Mouse (Mus musculus) liver, embryonic 14.5 days (tissue): ENCODE results near the gene Oard1. TPM values are rescaled to one million over a fixed set of nuclear protein-coding genes. Genes with fewer than 3 reads are reported as not detected.

Source experiments
- ATAC-seq: fragments of 200-750 bp; cut with Nextera tagmentation; 2 replicates; pipeline ENCODE4 v1.8.0; 2017; ENCODE audit warnings: moderate number of reproducible peaks, mild to moderate bottlenecking, moderate library complexity; ENCODE audit not compliant: insufficient read depth
- DNase-seq, 3 experiments: peaks; one replicate each; pipeline ENCODE4 v3.0.0-alpha.2; 2012 to 2013; ENCODE audit warnings: low read depth in 3 of 3, low spot score in 3 of 3
- H3K27ac ChIP-seq: fragments of 300-500 bp; sonication (generic); 2 replicates; pipeline ENCODE4 v1.5.1; 2014; ENCODE audit warnings: moderate library complexity, mild to moderate bottlenecking, control low read depth, inconsistent platforms
- H3K27me3 ChIP-seq: fragments of 300-500 bp; sonication (generic); 2 replicates; pipeline ENCODE4 v1.6.1; 2014; ENCODE audit warnings: mild to moderate bottlenecking, low read length, moderate library complexity; ENCODE audit not compliant: control insufficient read depth, insufficient read depth
- H3K36me3 ChIP-seq: fragments of 300-500 bp; sonication (generic); replicated peaks from 2 replicates; pipeline ENCODE4 v1.6.1; 2014; ENCODE audit warnings: low read depth; ENCODE audit not compliant: control insufficient read depth, insufficient read depth
- H3K4me1 ChIP-seq, 2 experiments: fragments of 200-500 bp in 1 of 2; fragments of 300-500 bp in 1 of 2; sonication (generic) in 1 of 2; replicated peaks; 2 replicates each; pipeline ENCODE4 v1.6.1; 2012 to 2014; ENCODE audit warnings: antibody characterized with exemption in 1 of 2, inconsistent platforms in 1 of 2, low read length in 1 of 2; ENCODE audit not compliant: control insufficient read depth in 2 of 2, insufficient read depth in 2 of 2
- H3K4me2 ChIP-seq: fragments of 300-500 bp; sonication (generic); 2 replicates; pipeline ENCODE4 v1.6.1; 2014; ENCODE audit warnings: low read depth, mild to moderate bottlenecking, control low read depth, moderate library complexity
- H3K4me3 ChIP-seq, 2 experiments: fragments of 200-500 bp in 1 of 2; fragments of 300-500 bp in 1 of 2; sonication (generic) in 1 of 2; 2 replicates each; pipeline ENCODE4 v1.5.1; 2012 to 2014; ENCODE audit warnings: low read depth in 2 of 2, low read length in 2 of 2, mild to moderate bottlenecking in 2 of 2, control low read depth in 1 of 2, inconsistent platforms in 1 of 2, moderate library complexity in 1 of 2; ENCODE audit not compliant: insufficient read depth in 1 of 2
- H3K9ac ChIP-seq: fragments of 300-500 bp; sonication (generic); replicated peaks from 2 replicates; pipeline ENCODE4 v1.6.1; 2014; ENCODE audit warnings: mild to moderate bottlenecking, control low read depth, moderate library complexity
- H3K9me3 ChIP-seq: fragments of 300-500 bp; sonication (generic); 2 replicates; pipeline ENCODE4 v1.6.1; 2016; ENCODE audit warnings: low read length, mixed read lengths; ENCODE audit not compliant: control insufficient read depth
- CTCF ChIP-seq: IDR thresholded peaks from 2 replicates; pipeline ENCODE4 v1.5.1; 2016; ENCODE audit warnings: antibody characterized with exemption, low read depth, control low read depth
- EP300 ChIP-seq: IDR thresholded peaks from 2 replicates; pipeline ENCODE4 v1.6.1; 2016; ENCODE audit warnings: antibody characterized with exemption, low read depth
- WGBS: fragments of 180-500 bp; shearing (Covaris S2); extraction: QIAGEN DNeasy Blood & Tissue Kit; methylation state at CpG from one replicate; pipeline ENCODE4 v1.1.7; 2014; ENCODE audit not compliant: insufficient replicate concordance; 5-methylcytosine and 5-hydroxymethylcytosine counted together
- polyA plus RNA-seq, 2 experiments: library from polyadenylated mRNA; depleted of rRNA in 1 of 2; stranded (reverse) in 1 of 2; unstranded in 1 of 2; fragments of >200 nt; fragmentation: Nextera tagmentation in 1 of 2; extraction: Ambion mirVana in 1 of 2; gene quantifications; 2 replicates each; pipeline versions ENCODE4 v1.2.1 to v1.2.3; 2012 to 2014

The Oard1 gene
- polyA plus RNA-seq (2012; rRNA removed) (16.6 and 28.2 TPM in 2 replicates), polyA plus RNA-seq (2014; fragmentation: Nextera tagmentation; extraction: Ambion mirVana) (51.1 and 52.4 TPM in 2 replicates)

- Histone ChIP-seq H3K4me2 (peak within 1 kb of the TSS; percentile 94), H3K27ac (peak within 1 kb of the TSS; percentile 99), H3K9ac (peak within 1 kb of the TSS; percentile 97), H3K36me3 (peaks cover 22% of the 10 kb centered on the region), H3K9me3 (no peaks in the 10 kb centered on the region), H3K4me3 (peak within 1 kb of the TSS; percentile 80 to 91), H3K4me1 (peaks cover 35 to 40% of the 10 kb centered on the region in 2 experiments), H3K27me3 (no peaks in the 10 kb centered on the region)
- ATAC-seq (peak; percentile 88), DNase-seq (peak; percentile 96 to 98 (median 98))
- under 1% methylated on average over 84 of the region's 84 CpGs for WGBS
- TF ChIP-seq CTCF, result no peak
- TF ChIP-seq EP300, result peak; percentile 43
Measured at GRCm38 (mm10) chr17:48409380-48410298, at the start of gene Oard1, which contains the start of gene Nfya. Gene Oard1 (plus strand): TSS chr17:48410014. Gene Nfya (minus strand): TSS chr17:48409906.

- H3K27ac ChIP-seq, result no peak overlapping the region
- TF ChIP-seq CTCF (no peak), EP300 (peak; percentile 35)
- no peaks in the 10 kb centered on the region for H3K27me3 ChIP-seq
- DNase-seq, result peak in 1 of 3 experiments; percentile 26
- peak overlapping the region; percentile 23 for H3K4me2 ChIP-seq
- H3K9me3 ChIP-seq, result no peaks in the 10 kb centered on the region
- H3K36me3 ChIP-seq, result no peaks in the 10 kb centered on the region
- 0 out of 4 replicates have a peak overlapping the region, but pooled peaks of 1 of the 2 experiments have one; percentile 2 for H3K4me3 ChIP-seq
- WGBS, result 9% methylated on average over 4 of the region's 4 CpGs
- ATAC-seq, result peak; percentile 79
- H3K4me1 ChIP-seq, result peaks cover 7 to 29% of the 10 kb centered on the region in 2 experiments
- peak overlapping the region; percentile 23 for H3K9ac ChIP-seq
Measured at GRCm38 (mm10) chr17:48360462-48360861, 49.4 kb upstream of the Oard1 start.

- no peak overlapping the region for H3K27ac ChIP-seq
- no peaks in the 10 kb centered on the region for H3K27me3 ChIP-seq
- H3K4me1 ChIP-seq, result peaks cover 7 to 29% of the 10 kb centered on the region in 2 experiments
- ATAC-seq, result no peak
- H3K9me3 ChIP-seq, result no peaks in the 10 kb centered on the region
- no peak for TF ChIP-seq CTCF
- TF ChIP-seq EP300, result no peak
- H3K9ac ChIP-seq, result no peak overlapping the region
- WGBS, result 44% methylated on average over 3 of the region's 3 CpGs
- H3K4me2 ChIP-seq, result no peak overlapping the region
- H3K4me3 ChIP-seq, result no peak overlapping the region
- H3K36me3 ChIP-seq, result no peaks in the 10 kb centered on the region
- DNase-seq, result no peak
Measured at GRCm38 (mm10) chr17:48362346-48362745, 47.5 kb upstream of the Oard1 start.

GRCm38 (mm10) chr17:48362966-48363365 lies 46.8 kb upstream of the Oard1 start:
- ATAC-seq, result no peak
- Histone ChIP-seq H3K27me3 (no peaks in the 10 kb centered on the region), H3K4me3 (no peak overlapping the region), H3K9ac (no peak overlapping the region), H3K36me3 (no peaks in the 10 kb centered on the region), H3K27ac (no peak overlapping the region), H3K4me2 (no peak overlapping the region), H3K4me1 (peaks cover 7 to 29% of the 10 kb centered on the region in 2 experiments), H3K9me3 (no peaks in the 10 kb centered on the region)
- 78% methylated on average over 8 of the region's 8 CpGs for WGBS
- DNase-seq, result no peak
- no peak for TF ChIP-seq EP300
- TF ChIP-seq CTCF, result no peak

GRCm38 (mm10) chr17:48363421-48363965 lies 46.3 kb upstream of the Oard1 start:
- TF ChIP-seq CTCF, result no peak
- TF ChIP-seq EP300, result no peak
- H3K4me3 ChIP-seq, result no peak overlapping the region
- H3K27me3 ChIP-seq, result no peaks in the 10 kb centered on the region
- H3K9ac ChIP-seq, result no peak overlapping the region
- no peaks in the 10 kb centered on the region for H3K9me3 ChIP-seq
- peaks cover 7 to 29% of the 10 kb centered on the region in 2 experiments for H3K4me1 ChIP-seq
- H3K36me3 ChIP-seq, result no peaks in the 10 kb centered on the region
- 22% methylated on average over 6 of the region's 6 CpGs for whole genome bisulfite sequencing
- no peak overlapping the region for H3K4me2 ChIP-seq
- no peak overlapping the region for H3K27ac ChIP-seq
- DNase-seq, result no peak
- ATAC-seq, result peak; percentile 30; the same call in 1 of the 2 replicates
